Mouse (Mus musculus): ENCODE measurements around the gene Adamtsl1. TPM values are rescaled to one million over a fixed set of nuclear protein-coding genes. Genes with fewer than 3 reads are reported as not detected.

Gene Adamtsl1
- total RNA-seq, 4 experiments from 2014 or later, result 9.8 to 13.0 (median 11.9) TPM

GRCm38 (mm10) chr4:86396672-86397288 is 882.8 kb downstream of the Adamtsl1 start:
- no peak for DNase-seq (ENCODE audit: low spot score in 2 of 2)

- no peak for DNase-seq (ENCODE audit: low spot score in 2 of 2)
Observed at GRCm38 (mm10) chr4:86397470-86397869, 883.5 kb downstream of the Adamtsl1 start.

- no peak for DNase-seq (ENCODE audit: low spot score in 2 of 2)
Observed at GRCm38 (mm10) chr4:86401116-86401515, 887.1 kb downstream of the Adamtsl1 start.

- DNase-seq (ENCODE audit: low spot score in 2 of 2), result no peak
Observed at GRCm38 (mm10) chr4:86406501-86407199, 892.7 kb downstream of the Adamtsl1 start.

- DNase-seq (ENCODE audit: low spot score in 2 of 2), result no peak
Observed at GRCm38 (mm10) chr4:86407200-86407527, 893.2 kb downstream of the Adamtsl1 start.

GRCm38 (mm10) chr4:86408421-86408820 is 894.4 kb downstream of the Adamtsl1 start:
- DNase-seq (ENCODE audit: low spot score in 2 of 2), result no peak

- DNase-seq (ENCODE audit: low spot score in 2 of 2), result no peak
Observed at GRCm38 (mm10) chr4:86410946-86411345, 897.0 kb downstream of the Adamtsl1 start.

- DNase-seq (ENCODE audit: low spot score in 2 of 2), result no peak
Observed at GRCm38 (mm10) chr4:86413388-86413787, 899.4 kb downstream of the Adamtsl1 start.

GRCm38 (mm10) chr4:86416401-86417025 is 902.5 kb downstream of the Adamtsl1 start:
- no peak for DNase-seq (ENCODE audit: low spot score in 2 of 2)

- no peak for DNase-seq (ENCODE audit: low spot score in 2 of 2)
Observed at GRCm38 (mm10) chr4:86422586-86422985, 908.6 kb downstream of the Adamtsl1 start.

GRCm38 (mm10) chr4:86425581-86425980 is 911.6 kb downstream of the Adamtsl1 start:
- no peak for DNase-seq (ENCODE audit: low spot score in 2 of 2)

GRCm38 (mm10) chr4:86426549-86426948 is 912.6 kb downstream of the Adamtsl1 start:
- no peak for DNase-seq (ENCODE audit: low spot score in 2 of 2)

- DNase-seq (ENCODE audit: low spot score in 2 of 2), result no peak
Observed at GRCm38 (mm10) chr4:86427312-86427711, 913.3 kb downstream of the Adamtsl1 start.

GRCm38 (mm10) chr4:86428091-86428745 is 914.2 kb downstream of the Adamtsl1 start:
- no peak for DNase-seq (ENCODE audit: low spot score in 2 of 2)

GRCm38 (mm10) chr4:86435631-86436030 is 921.7 kb downstream of the Adamtsl1 start:
- DNase-seq (ENCODE audit: low spot score in 2 of 2), result no peak

GRCm38 (mm10) chr4:86436336-86436735 is 922.4 kb downstream of the Adamtsl1 start:
- DNase-seq (ENCODE audit: low spot score in 2 of 2), result no peak

GRCm38 (mm10) chr4:86450468-86450867 is 936.5 kb downstream of the Adamtsl1 start:
- no peak for DNase-seq (ENCODE audit: low spot score in 2 of 2)

- no peak for DNase-seq (ENCODE audit: low spot score in 2 of 2)
Observed at GRCm38 (mm10) chr4:86464808-86465207, 950.8 kb downstream of the Adamtsl1 start.

Data from layer of hippocampus, adult 8-10 months (tissue).